Mouse (Mus musculus) gonadal fat pad, adult 2 months (tissue): Measurements from ENCODE around the gene Clns1a. TPM values are rescaled to one million over a fixed set of nuclear protein-coding genes. Genes with fewer than 3 reads are reported as not detected.

Experiments used
- DNase-seq: peaks from one replicate; pipeline ENCODE4 v3.0.0-alpha.2; 2012; ENCODE audit warnings: low read depth
- polyA plus RNA-seq: library from polyadenylated mRNA; depleted of rRNA; stranded (reverse); fragments of >200 nt; gene quantifications from 2 replicates; pipeline ENCODE4 v1.2.3, GENCODE M21; 2012; rRNA removed

The Clns1a gene
- polyA plus RNA-seq, 1 experiment, result 32.8 TPM

DNA sequence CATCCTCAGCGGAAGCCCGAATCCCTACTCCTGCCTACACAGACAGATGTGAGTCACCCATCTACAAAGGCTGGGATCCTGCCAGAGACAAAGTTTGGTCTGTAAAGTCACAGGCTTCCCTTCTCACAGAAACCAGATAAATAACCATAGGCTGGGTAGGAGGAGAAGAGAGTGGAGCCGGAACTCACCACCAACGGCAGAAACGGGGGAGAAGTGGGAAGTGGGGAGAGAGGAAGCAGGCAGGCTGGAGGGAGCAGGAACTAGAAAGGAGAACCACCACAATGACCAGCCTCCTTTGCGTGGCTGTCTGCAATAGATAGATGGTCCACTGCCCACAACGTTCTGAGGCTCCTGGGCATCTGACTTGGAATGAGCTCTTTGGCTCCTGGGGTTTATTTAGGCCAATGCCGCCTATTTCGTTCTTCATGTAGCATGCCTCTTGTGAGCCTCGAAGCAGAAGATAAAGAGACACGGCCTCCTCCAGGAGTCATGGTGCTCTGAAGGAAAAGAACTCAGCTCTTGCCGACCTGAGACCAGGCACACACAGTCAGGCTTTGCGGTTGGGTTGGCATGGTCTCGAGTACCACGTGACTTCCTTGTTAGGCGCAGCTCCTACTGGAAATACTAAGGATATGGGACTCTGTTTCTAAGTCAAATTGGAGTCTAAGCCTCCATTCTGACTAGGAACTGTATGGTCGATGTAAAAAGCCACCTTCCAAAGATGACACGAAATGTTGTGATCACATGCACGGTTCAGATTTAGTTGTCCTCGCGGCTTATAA lies 68.9 kb downstream of the Clns1a start:
- no peak for DNase-seq

DNA sequence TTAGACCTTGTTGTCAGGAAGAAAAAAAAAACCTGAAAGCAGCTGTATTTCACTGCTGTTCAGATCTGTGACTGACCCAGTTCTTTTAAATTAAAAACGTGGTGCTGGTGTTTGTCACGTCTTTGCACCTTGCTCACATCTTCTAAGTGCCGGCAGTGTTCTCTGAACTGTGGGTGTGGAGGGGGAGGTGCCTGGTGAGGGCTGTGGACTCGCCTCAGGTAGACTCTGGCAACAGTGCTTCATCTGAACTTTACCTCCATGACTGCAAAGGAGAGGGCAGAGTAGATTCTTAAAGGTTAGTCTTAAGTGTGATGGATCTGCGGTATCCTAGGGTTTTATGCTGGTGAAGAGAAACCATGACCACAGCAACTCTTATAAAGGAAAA lies 69.5 kb downstream of the Clns1a start:
- no peak for DNase-seq

DNA sequence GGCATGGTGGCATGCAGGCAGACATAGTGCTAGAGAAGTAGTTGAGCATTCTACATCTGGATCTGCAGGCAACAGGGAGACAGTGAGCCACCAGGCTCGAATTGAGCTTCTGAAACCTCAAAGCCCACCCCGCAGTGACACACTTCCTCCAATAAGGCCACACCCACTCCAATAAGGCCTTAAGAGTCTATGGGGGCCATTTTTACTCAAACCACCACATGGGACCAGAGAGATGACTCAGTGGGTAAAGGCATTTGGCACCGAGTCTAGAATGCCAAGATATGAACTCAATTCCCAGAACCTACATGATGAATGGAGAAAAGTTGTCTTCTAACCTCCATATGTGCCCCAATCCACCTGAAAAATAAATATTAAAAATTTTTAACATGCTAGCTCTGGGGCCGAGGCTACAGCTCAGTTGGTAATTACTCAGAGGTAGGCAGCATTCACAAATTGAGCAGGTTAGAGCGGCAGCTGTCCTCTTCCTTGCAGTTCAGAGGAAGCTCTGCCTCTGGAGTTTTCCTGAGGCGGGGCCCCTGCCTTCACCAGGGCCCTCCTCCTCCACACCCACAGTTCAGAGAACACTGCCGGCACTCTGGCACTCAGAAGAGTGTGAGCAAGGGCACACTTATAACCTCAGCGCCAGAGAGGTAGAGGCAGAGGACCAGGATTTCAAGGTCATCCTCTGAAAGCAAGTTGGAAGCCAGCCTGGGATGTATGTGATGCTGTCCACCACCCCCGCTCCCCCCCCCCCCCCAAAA lies 70.2 kb downstream of the Clns1a start:
- no peak for DNase-seq

DNA sequence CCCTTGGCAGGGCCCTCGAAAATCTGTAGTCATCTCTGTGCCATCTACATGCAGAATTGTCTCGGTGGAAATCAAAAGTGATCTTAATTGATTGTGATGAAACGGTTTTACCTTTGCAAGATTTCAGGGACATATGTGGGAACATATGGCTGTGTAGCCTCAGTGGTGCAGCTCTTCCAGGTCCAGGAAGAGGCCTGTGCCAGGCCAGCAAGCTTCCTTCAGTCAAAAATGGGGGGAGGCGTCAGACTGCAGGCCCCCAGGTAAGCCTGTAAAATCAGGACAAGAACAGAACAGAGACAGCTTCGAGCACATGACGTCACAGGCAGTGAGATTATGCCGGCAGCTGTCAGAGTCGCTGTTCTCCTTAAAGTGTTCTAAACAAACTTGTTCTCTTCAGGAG lies 71.4 kb downstream of the Clns1a start:
- no peak for DNase-seq

DNA sequence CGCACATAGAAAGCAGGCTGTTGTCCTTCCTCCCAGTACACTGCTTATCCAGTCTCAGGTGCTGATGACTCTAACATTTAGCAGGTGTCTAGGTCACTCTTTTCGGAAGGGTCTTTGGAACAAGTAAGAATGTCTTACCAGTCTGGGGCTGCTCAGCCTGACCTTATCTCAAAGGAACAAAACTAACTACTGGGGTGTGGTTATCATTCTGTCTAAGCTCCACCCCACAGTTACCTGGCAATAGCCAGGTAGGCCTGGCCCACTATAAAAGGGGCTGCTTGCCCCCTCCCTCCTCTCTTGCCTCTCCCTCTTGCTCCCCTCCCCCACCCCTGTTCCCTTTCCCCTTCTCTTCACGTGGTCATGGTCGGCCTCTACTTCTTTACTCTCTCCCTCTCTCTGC lies 72.6 kb downstream of the Clns1a start:
- DNase-seq, result no peak

Other genes starting within 250 kb of the Clns1a start
- 4.6 and 6.7 TPM in 2 replicates for gene Kctd14, start 245.3 kb upstream of the Clns1a start, polyA plus RNA-seq
- gene Ints4, start 215.7 kb upstream of the Clns1a start, polyA plus RNA-seq, result 92.0 and 113 TPM in 2 replicates
- gene Aamdc, start 117.1 kb upstream of the Clns1a start, polyA plus RNA-seq, result 54.9 and 74.8 TPM in 2 replicates
- 2.2 and 3.1 TPM in 2 replicates for gene Rsf1, start 116.7 kb upstream of the Clns1a start, polyA plus RNA-seq
- 21.2 and 24.1 TPM in 2 replicates for gene Aqp11, start 41.7 kb downstream of the Clns1a start, polyA plus RNA-seq
- 4.0 and 5.9 TPM in 2 replicates for gene Pak1, start 91.9 kb downstream of the Clns1a start, polyA plus RNA-seq
- 0.05 and 0.06 TPM in 2 replicates for gene Gdpd4, start 223.3 kb downstream of the Clns1a start, polyA plus RNA-seq